Mouse (Mus musculus) C2C12 (cell line): ENCODE results near the gene Gcnt1.

ENCODE experiments used
- CEBPB ChIP-seq: IDR thresholded peaks from one replicate; pipeline ENCODE4 v1.6.1; 2011; ENCODE audit warnings: low read depth, mild to moderate bottlenecking, control low read depth, moderate library complexity
- CTCF ChIP-seq: IDR thresholded peaks from one replicate; pipeline ENCODE4 v1.5.1; 2011; ENCODE audit not compliant: control insufficient read depth, insufficient read depth, insufficient read length
- FOSL1 ChIP-seq: IDR thresholded peaks from one replicate; pipeline ENCODE4 v1.8.0; 2011; ENCODE audit warnings: mild to moderate bottlenecking, low read length; ENCODE audit not compliant: poor library complexity, insufficient read depth, severe bottlenecking
- MAX ChIP-seq: IDR thresholded peaks from one replicate; pipeline ENCODE4 v1.6.1; 2011; ENCODE audit warnings: mild to moderate bottlenecking, control low read depth
- MYOD1 ChIP-seq: IDR thresholded peaks from one replicate; pipeline ENCODE4 v1.6.1; 2011; ENCODE audit warnings: low read depth; ENCODE audit not compliant: control insufficient read depth, insufficient read length
- MYOG ChIP-seq: IDR thresholded peaks from one replicate; pipeline ENCODE4 v1.6.1; 2011; ENCODE audit not compliant: control insufficient read depth, insufficient read length; ENCODE audit errors: extremely low read depth
- USF1 ChIP-seq: IDR thresholded peaks from one replicate; pipeline ENCODE4 v1.6.1; 2011; ENCODE audit warnings: low read depth, mild to moderate bottlenecking, control low read depth, moderate library complexity

GRCm38 (mm10) chr19:17313766-17314165 lies 58.9 kb downstream of the Gcnt1 start:
- TF ChIP-seq MAX (no peak), MYOD1 (no peak), CTCF (no peak), USF1 (no peak), CEBPB (no peak), FOSL1 (no peak), MYOG (no peak)
